Mouse (Mus musculus): ENCODE results near the gene Arhgap24.

The Arhgap24 gene

DNA sequence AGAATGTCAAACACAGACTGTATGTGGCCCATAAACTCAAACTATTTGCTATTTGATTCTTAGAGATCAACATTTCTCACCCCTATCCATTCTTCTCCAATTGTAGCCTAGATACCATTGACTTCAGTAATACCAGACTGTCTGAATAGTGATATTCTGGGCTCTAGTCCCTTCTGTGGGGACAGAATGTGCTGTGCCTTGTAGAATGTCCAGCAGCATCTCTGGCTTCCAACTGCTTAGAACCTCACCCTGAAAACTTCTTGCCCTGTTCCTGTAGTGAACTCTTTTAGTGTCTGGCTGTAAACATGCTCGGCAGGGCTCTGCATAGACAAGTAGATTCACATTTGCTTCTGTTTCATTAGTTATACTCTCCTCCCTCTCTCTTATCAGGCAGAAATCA, 110.2 kb downstream of the Arhgap24 start:
- no peak for DNase-seq

DNA sequence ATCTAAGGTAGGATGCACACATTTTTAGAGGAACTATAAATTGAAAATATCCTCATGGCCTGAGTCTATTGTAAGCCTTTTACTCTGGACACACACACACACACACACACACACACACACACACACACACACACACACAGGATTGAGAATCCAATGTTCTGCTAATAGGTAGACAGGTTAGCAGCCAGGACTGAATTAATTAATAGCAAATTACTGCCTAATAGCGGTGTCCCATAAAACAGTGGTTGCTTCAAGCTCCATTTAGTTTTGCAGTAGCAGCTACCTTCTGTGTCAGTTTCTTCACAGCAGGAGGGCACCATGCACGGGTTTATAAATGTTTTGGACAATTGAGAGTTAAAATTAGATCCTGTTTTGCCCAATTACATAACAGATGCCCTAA, 111.9 kb downstream of the Arhgap24 start:
- DNase-seq: no peak

DNA sequence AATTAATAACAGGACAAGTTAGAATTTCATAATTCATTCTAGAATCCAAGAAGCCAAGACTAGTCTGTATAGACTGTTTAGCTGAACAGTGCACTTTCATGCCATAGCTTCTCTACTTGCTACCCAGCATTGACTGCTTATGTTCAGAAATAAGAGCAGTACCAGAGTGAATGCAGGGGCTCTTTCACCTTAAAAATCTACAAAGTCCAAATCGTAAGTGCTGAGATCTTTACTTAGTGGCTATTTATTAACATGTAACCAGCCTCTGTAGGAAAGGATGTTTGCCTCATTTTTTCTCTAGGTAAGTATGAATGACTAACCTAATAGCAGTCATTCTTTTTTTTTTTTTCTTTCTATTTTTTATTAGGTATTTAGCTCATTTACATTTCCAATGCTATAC, 117.9 kb downstream of the Arhgap24 start:
- DNase-seq: no peak

GRCm38 (mm10) chr5:102613571-102613970, 132.4 kb downstream of the Arhgap24 start:
- no peak for DNase-seq

GRCm38 (mm10) chr5:102614081-102614480, 132.9 kb downstream of the Arhgap24 start:
- DNase-seq: no peak

- DNase-seq: no peak
Measured at GRCm38 (mm10) chr5:102615249-102615648, 134.1 kb downstream of the Arhgap24 start.

DNA sequence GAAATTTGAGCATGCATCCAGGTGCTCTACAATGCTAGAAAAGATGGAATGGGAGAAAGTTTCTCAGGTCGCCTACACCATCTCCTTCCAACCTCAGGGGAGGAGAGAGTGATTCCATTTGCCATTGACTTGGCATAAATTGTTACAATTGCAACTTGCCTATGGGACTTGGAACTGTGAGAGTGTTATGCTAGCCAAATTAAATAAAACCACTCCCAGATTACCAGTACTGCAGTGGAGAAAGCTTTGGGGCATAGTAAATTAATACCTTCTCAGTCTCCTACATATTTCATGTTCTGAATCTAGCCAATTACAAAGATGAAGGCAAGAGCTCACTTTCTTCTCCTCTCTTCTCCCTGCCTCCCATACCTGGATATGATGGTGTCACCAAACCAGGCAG, 139.8 kb downstream of the Arhgap24 start:
- no peak for DNase-seq

DNA sequence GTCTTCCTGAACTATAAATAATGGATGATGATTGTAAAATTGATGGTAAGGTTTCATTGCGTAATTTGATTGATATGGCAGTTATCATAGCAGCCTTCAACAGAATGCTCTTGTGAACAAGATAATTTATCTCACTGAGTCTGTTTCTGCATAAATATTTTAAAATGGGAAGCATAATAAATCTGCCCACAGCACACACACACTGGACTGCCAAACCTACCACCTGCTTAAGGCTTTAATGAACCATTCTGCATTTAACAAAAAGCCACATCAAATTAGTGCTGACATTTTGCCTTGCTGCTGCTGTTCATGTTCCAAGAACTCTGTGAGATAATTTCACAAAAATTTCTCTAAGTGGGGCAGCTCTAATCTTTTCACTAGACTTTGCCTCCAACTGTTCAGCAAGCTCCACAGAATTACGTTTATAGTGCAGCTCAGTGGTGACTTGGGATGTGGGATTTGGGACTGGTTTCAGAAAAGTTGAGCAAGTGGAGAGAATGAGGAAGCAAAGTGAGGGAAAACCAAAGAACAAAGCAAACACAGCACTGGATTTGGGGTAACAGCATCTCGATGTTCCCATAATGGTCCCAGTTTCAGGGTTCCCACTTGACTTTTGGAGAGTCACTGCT, 142.7 kb downstream of the Arhgap24 start:
- no peak for DNase-seq

- DNase-seq: no peak
Measured at GRCm38 (mm10) chr5:102626671-102627070, 145.5 kb downstream of the Arhgap24 start.

DNA sequence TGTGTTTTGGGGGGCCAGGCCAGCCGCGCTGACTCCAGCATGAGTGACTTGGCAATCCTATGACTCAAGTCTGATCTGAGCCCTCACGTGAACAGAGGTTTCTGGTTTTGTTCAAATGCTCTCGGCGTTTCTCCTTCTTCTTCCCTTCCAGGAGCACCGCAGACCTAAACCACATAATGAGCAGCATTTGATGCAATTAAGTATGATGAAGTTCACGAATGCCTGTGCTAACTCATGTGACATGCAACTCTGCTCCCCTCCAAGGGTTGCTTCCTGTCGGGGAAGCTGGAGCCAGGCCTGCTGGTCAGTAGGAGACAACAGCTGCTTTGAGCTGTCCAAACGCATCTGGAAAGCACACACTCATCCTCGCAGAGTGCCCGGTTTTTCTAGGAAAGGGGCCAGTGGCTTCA, 148.2 kb downstream of the Arhgap24 start:
- DNase-seq: no peak

- DNase-seq: no peak
Measured at GRCm38 (mm10) chr5:102635591-102635990, 154.4 kb downstream of the Arhgap24 start.

DNA sequence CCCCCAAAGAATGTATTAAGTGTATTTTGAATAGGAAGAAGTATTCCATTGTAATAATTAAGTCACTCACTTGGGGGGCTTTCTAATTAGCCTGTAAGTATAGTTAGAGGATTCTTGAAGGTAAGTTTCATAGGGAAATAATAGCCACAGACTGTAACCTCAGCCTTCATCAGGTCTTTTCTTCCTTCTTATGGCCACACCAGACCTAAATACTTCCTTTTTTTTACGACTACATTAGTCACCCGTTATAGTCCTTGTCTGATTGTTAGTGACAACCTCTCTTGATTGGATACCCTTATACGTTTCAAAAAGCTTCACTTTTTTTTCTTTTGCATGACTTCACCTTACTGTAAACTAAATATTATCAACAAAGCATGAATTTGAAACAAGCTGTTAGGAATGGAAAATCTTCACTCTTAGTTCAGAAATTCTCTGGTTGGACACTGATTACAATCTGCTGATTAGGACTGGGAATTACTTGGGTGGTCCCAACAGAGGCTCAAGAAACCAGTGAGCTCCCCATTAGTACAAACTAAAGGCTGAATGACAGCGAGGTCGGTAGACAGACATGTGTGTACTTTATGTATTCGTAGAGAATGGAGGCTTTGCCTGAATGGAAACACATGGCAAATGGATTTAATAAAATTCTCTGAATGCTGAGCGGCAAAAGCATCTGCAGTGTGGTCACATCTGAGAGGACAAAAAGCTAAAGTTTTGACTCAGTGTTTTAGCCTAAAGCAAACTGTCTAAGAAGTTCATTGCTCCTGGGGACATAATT, 158.8 kb downstream of the Arhgap24 start:
- DNase-seq: no peak

- DNase-seq: no peak
Measured at GRCm38 (mm10) chr5:102643364-102643763, 162.2 kb downstream of the Arhgap24 start.

DNA sequence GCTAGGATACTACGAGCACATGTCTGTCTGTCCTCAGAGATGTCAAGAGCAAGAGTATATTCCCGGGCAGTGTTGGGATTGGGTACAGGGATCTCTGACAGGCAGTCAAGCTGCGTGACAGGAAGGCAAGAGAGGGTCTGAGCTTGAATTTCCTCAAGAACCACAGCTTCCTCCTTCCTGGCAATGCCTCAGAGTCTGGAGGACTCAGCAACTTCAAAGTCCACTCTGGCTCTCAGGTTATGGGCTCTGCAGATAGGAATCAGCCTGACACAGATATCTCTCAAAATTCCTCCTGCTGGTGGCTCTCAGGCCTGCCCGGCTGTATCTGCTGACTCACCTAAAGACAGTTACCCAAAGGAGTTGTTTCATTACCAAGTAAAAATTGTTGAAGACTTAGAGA, 162.6 kb downstream of the Arhgap24 start:
- no peak for DNase-seq

DNA sequence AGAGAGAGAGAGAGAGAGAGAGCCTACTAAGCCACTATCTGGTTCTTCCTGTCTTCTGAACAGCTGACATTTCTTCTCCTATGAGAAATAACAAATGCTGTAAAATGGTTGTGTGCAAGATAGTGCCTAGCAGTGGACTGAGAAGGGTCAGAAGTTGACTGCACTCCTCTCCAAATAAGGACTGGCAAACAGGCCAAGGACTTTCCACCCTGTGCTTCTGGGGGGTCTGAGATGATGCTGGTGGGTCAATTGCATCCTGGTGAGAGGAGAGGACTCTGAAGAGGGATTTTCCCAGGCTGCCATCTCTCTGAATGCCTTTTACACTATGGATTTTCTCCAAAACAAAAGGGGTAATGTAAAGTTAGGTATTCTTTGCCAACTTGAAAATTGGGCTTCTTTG, 177.9 kb downstream of the Arhgap24 start:
- DNase-seq: no peak

- DNase-seq: no peak
Measured at GRCm38 (mm10) chr5:102664988-102665726, 184.0 kb downstream of the Arhgap24 start.

DNA sequence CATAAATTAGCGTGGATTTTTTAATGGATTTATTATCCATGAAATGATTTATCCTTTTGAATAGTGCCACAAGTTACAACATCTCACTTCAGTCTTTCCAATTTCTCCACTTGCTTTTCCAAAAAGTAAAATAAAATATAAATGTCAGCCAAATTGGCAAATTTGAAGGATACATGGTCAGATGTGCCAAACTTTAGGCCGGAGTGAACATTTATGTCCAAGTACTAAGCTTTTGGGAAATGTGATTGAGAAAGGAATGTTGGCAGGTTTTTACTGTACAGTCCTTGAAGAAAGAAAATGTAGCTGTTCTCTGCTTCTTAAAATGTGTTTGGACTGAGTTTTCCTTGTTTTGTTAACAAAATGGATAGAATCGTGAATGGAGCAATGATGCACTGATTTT, 185.7 kb downstream of the Arhgap24 start:
- DNase-seq: no peak

- DNase-seq: no peak
Measured at GRCm38 (mm10) chr5:102667754-102668575, 186.8 kb downstream of the Arhgap24 start.

- no peak for DNase-seq
Measured at GRCm38 (mm10) chr5:102670206-102670605, 189.0 kb downstream of the Arhgap24 start.

- no peak for DNase-seq
Measured at GRCm38 (mm10) chr5:102670731-102671345, 189.6 kb downstream of the Arhgap24 start.

DNA sequence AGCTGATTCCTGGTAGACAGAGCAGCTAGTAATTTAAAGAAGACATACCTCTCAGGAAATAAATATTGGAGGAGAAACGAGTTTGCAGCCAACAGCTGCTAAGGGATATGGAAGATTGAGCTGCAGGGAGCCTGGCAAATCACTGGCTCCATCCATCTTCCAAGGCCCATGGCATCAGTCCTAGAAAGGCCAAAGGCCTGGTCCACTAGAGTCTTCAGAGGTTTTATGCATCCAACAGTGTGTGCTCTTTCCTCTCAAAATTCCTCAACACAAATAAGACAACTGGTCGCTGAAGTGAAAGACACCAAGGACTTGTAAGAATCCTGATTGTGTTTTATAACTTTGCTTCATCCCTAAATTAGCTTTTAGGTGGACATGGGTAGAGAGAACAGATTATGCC, 194.1 kb downstream of the Arhgap24 start:
- no peak for DNase-seq

DNA sequence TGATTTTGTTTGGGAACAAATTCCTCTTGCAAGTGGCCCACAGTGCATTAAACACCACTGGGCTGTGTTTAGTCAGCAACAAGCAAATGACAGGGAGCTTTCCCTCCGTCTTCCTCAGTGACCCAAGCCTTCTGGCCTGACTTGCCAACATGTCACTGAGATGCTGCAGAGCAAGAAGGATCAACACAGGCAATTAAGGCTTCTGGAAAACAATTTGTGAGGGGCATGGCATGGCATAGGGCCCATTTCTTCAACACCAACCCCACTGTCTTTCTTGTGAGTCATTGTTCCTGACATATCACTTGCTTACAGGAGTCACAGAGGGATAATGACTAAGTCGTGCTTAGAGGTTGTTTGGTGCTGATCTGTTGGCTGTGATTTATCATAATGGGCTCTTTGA, 196.0 kb downstream of the Arhgap24 start:
- DNase-seq: no peak

DNA sequence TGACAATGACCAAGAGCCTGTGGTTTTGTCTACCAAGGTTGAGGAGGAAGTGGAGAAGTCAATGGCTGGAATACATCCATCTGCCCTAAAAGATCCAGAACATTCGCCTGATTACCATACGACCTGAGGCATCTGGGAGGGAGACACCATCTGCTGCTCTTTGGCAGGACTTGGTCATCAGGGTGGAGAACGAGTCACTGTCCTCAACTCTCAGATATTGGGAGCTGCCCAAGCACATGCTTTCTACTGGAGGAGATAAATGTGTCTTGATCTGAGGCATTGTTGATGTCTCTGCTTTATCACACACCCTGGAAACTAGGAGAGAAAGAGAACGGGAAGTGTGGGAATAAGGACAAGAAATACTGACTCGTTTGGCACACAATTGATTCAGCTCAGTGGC, 206.5 kb downstream of the Arhgap24 start:
- no peak for DNase-seq
